Mouse (Mus musculus): Measurements from ENCODE around the gene Plin2. TPM values are rescaled to one million over a fixed set of nuclear protein-coding genes. Genes with fewer than 3 reads are reported as not detected.
"Not testable (repeated sequence)": the region's sequence is repeated elsewhere in the genome, so short reads cannot be mapped to it uniquely, and the experiment has no call there.

Gene Plin2
- polyA plus RNA-seq, 1 experiment from 2014 or later, result 66.2 TPM

- H3K4me2 ChIP-seq (ENCODE audit: low read depth, low read length), result no peak overlapping the region
These were observed 9.8 kb upstream of the Plin2 start for GRCm38 (mm10) chr4:86679686-86680085.

DNA sequence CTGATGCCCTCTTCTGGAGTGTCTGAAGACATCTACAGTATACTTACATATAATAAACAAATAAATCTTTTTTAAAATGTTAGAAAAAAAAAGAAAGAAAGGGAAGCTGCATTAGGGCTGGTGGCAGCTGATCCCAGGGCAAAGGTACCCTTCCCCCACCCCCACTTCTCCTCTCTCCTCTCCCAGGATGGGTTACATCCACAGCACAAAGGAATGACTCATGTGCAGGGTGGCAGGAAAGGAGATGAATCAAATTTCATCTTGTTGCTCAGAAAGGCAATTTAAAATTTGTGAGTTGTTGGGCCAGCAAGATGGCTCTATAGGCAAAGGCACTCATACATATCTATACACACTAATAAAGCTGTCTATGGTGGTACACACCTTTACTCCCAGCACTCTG is 6.9 kb upstream of the Plin2 start:
- Histone ChIP-seq H3K27me3 (replicated peaks; ENCODE audit: control insufficient read depth, insufficient read depth, low read length) (no peaks in the 10 kb centered on the region), H3K9me3 (ENCODE audit: control insufficient read depth, low read length) (no peaks in the 10 kb centered on the region), H3K4me3 (ENCODE audit: low read depth, low read length) (no peak overlapping the region), H3K36me3 (ENCODE audit: control insufficient read depth, insufficient read depth, low read length) (no peaks in the 10 kb centered on the region), H3K27ac (replicated peaks; ENCODE audit: low read depth, low read length) (no peak overlapping the region), H3K4me2 (ENCODE audit: low read depth, low read length) (no peak overlapping the region), H3K9ac (ENCODE audit: low read depth, low read length) (no peak overlapping the region), H3K4me1 (ENCODE audit: control insufficient read depth, insufficient read depth, low read length) (no peaks in the 10 kb centered on the region)
- DNase-seq (ENCODE audit: low spot score), result no peak
- ATAC-seq (ENCODE audit: low read depth), result no peak

More at GRCm38 (mm10) chr4:86679686-86680085, 9.8 kb upstream of the Plin2 start:
- WGBS, result 81% methylated on average over 2 of the region's 2 CpGs
- Histone ChIP-seq H3K4me3 (ENCODE audit: low read depth, low read length) (no peak overlapping the region), H3K9me3 (ENCODE audit: control insufficient read depth, low read length) (no peaks in the 10 kb centered on the region), H3K4me1 (ENCODE audit: control insufficient read depth, insufficient read depth, low read length) (no peaks in the 10 kb centered on the region), H3K36me3 (ENCODE audit: control insufficient read depth, insufficient read depth, low read length) (no peaks in the 10 kb centered on the region), H3K9ac (ENCODE audit: low read depth, low read length) (no peak overlapping the region), H3K27me3 (replicated peaks; ENCODE audit: control insufficient read depth, insufficient read depth, low read length) (no peaks in the 10 kb centered on the region), H3K27ac (replicated peaks; ENCODE audit: low read depth, low read length) (no peak overlapping the region)
- DNase-seq (ENCODE audit: low spot score) (no peak), ATAC-seq (ENCODE audit: low read depth) (no peak)

- ATAC-seq (ENCODE audit: low read depth); H3K36me3 ChIP-seq (ENCODE audit: control insufficient read depth, insufficient read depth, low read length); H3K27ac ChIP-seq (replicated peaks; ENCODE audit: low read depth, low read length); H3K4me3 ChIP-seq (ENCODE audit: low read depth, low read length); H3K9me3 ChIP-seq (ENCODE audit: control insufficient read depth, low read length); DNase-seq (ENCODE audit: low spot score); H3K9ac ChIP-seq (ENCODE audit: low read depth, low read length); H3K27me3 ChIP-seq (replicated peaks; ENCODE audit: control insufficient read depth, insufficient read depth, low read length); H3K4me2 ChIP-seq (ENCODE audit: low read depth, low read length); H3K4me1 ChIP-seq (ENCODE audit: control insufficient read depth, insufficient read depth, low read length): not testable (repeated sequence)
These were observed 4.9 kb upstream of the Plin2 start for GRCm38 (mm10) chr4:86674739-86675138.

- H3K4me2 ChIP-seq (ENCODE audit: low read depth, low read length); H3K9me3 ChIP-seq (ENCODE audit: control insufficient read depth, low read length); ATAC-seq (ENCODE audit: low read depth); H3K4me1 ChIP-seq (ENCODE audit: control insufficient read depth, insufficient read depth, low read length); H3K36me3 ChIP-seq (ENCODE audit: control insufficient read depth, insufficient read depth, low read length); H3K4me3 ChIP-seq (ENCODE audit: low read depth, low read length); H3K9ac ChIP-seq (ENCODE audit: low read depth, low read length); DNase-seq (ENCODE audit: low spot score); H3K27ac ChIP-seq (replicated peaks; ENCODE audit: low read depth, low read length); H3K27me3 ChIP-seq (replicated peaks; ENCODE audit: control insufficient read depth, insufficient read depth, low read length): not testable (repeated sequence)
These were observed 4.3 kb upstream of the Plin2 start for GRCm38 (mm10) chr4:86674150-86674549.

DNA sequence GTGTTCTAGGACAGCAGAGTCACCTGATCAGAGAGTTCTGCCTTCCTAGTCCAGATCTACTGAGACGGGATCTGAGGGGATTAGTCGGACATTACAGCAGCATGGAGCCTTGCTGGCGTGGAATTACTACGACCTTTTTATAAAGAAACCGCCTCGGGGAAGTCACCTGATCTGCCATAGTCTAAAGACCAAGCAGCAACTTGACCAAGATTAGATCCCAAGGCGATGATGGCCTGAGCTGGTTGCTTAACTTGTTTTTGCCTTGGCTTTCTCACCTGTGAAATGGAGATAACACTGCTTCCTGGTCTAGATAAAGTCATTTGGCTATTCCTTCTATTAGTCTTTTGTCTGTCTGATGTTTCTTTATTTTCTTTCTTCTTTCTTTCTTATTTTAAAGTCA is 2.6 kb upstream of the Plin2 start:
- Histone ChIP-seq H3K9ac (ENCODE audit: low read depth, low read length) (no peak overlapping the region), H3K4me2 (ENCODE audit: low read depth, low read length) (no peak overlapping the region), H3K4me3 (ENCODE audit: low read depth, low read length) (no peak overlapping the region), H3K36me3 (ENCODE audit: control insufficient read depth, insufficient read depth, low read length) (peaks cover 9% of the 10 kb centered on the region; the same call in 1 of the 2 replicates), H3K9me3 (ENCODE audit: control insufficient read depth, low read length) (no peaks in the 10 kb centered on the region), H3K27ac (replicated peaks; ENCODE audit: low read depth, low read length) (no peak overlapping the region), H3K27me3 (replicated peaks; ENCODE audit: control insufficient read depth, insufficient read depth, low read length) (no peaks in the 10 kb centered on the region), H3K4me1 (ENCODE audit: control insufficient read depth, insufficient read depth, low read length) (peaks cover 7% of the 10 kb centered on the region)
- WGBS, result 61% methylated on average over 7 of the region's 7 CpGs
- no peak for ATAC-seq (ENCODE audit: low read depth)
- no peak for DNase-seq (ENCODE audit: low spot score)

GRCm38 (mm10) chr4:86671803-86672202 is 1.9 kb upstream of the Plin2 start:
- H3K27ac ChIP-seq (replicated peaks; ENCODE audit: low read depth, low read length), result no peak overlapping the region
- ATAC-seq (ENCODE audit: low read depth) (no peak), DNase-seq (ENCODE audit: low spot score) (no peak)
- peaks cover 7% of the 10 kb centered on the region for H3K4me1 ChIP-seq (ENCODE audit: control insufficient read depth, insufficient read depth, low read length)
- H3K4me2 ChIP-seq (ENCODE audit: low read depth, low read length), result no peak overlapping the region
- no peak overlapping the region for H3K4me3 ChIP-seq (ENCODE audit: low read depth, low read length)
- H3K9ac ChIP-seq (ENCODE audit: low read depth, low read length), result no peak overlapping the region
- H3K27me3 ChIP-seq (replicated peaks; ENCODE audit: control insufficient read depth, insufficient read depth, low read length), result no peaks in the 10 kb centered on the region
- peaks cover 10% of the 10 kb centered on the region; the same call in 1 of the 2 replicates for H3K36me3 ChIP-seq (ENCODE audit: control insufficient read depth, insufficient read depth, low read length)
- WGBS, result 39% methylated on average over 3 of the region's 3 CpGs
- no peaks in the 10 kb centered on the region for H3K9me3 ChIP-seq (ENCODE audit: control insufficient read depth, low read length)

GRCm38 (mm10) chr4:86670582-86671306 is 884 bp upstream of the Plin2 start:
- no peaks in the 10 kb centered on the region for H3K9me3 ChIP-seq (ENCODE audit: control insufficient read depth, low read length)
- peaks cover 11% of the 10 kb centered on the region; the same call in 1 of the 2 replicates for H3K36me3 ChIP-seq (ENCODE audit: control insufficient read depth, insufficient read depth, low read length)
- H3K4me1 ChIP-seq (ENCODE audit: control insufficient read depth, insufficient read depth, low read length), result peaks cover 7% of the 10 kb centered on the region
- ATAC-seq (ENCODE audit: low read depth), result no peak
- H3K4me3 ChIP-seq (ENCODE audit: low read depth, low read length), result no peak overlapping the region
- H3K27ac ChIP-seq (replicated peaks; ENCODE audit: low read depth, low read length), result no peak overlapping the region
- no peaks in the 10 kb centered on the region for H3K27me3 ChIP-seq (replicated peaks; ENCODE audit: control insufficient read depth, insufficient read depth, low read length)
- 70% methylated on average over 8 of the region's 8 CpGs for WGBS
- no peak for DNase-seq (ENCODE audit: low spot score)
- H3K4me2 ChIP-seq (ENCODE audit: low read depth, low read length), result peak overlapping the region; percentile 58
- H3K9ac ChIP-seq (ENCODE audit: low read depth, low read length), result no peak overlapping the region

DNA sequence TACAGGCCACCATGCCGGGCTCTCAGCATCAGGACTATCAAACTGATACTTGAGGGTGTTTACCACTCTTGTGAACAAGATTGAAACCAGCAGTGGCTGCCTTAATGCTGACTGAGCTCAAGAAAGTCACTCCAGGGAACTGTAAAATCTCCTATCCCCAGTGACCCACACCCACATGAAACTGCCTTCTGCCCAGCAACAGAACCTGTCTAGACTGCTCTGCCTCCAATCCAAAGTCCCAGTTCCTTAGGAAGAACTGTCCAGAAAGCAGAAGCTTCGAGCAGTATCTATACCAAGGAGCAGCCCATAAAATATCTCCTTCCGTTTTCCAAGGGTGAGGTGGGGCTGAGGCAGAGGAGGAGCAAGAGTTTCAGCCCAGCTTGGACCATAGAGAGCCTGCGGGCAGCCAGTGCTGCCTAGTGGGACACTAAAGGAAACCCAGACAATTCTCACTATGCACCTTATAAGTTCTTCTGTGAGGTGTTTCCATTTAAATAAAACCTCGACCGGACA is 563 bp downstream of the Plin2 start:
- H3K4me1 ChIP-seq (ENCODE audit: control insufficient read depth, insufficient read depth, low read length); H3K9me3 ChIP-seq (ENCODE audit: control insufficient read depth, low read length); H3K27me3 ChIP-seq (replicated peaks; ENCODE audit: control insufficient read depth, insufficient read depth, low read length): not testable (repeated sequence)
- peak; percentile 88 for ATAC-seq (ENCODE audit: low read depth)
- H3K9ac ChIP-seq (ENCODE audit: low read depth, low read length), result peak overlapping the region; percentile 71
- peak overlapping the region; percentile 58 for H3K4me2 ChIP-seq (ENCODE audit: low read depth, low read length)
- peaks cover 24% of the 10 kb centered on the region for H3K36me3 ChIP-seq (ENCODE audit: control insufficient read depth, insufficient read depth, low read length)
- peak overlapping the region; percentile 48 for H3K27ac ChIP-seq (replicated peaks; ENCODE audit: low read depth, low read length)
- 9% methylated on average over 5 of the region's 6 CpGs for WGBS
- peak overlapping the region; percentile 53 for H3K4me3 ChIP-seq (ENCODE audit: low read depth, low read length)
- peak; percentile 9 for DNase-seq (ENCODE audit: low spot score)

All from embryonic facial prominence, embryonic 14.5 days (tissue).